ENCODE assay signal across 16 mouse cellular contexts in genomic region chr7:97650729-97651128, GRCm38 (mm10).
"Had no signal": no experiment of that assay in that cellular context is flagged by ENCODE, and none has a peak within 500 bp of the region (broad histone marks: within the 10 kb centered on the region; RNA-seq: fewer than 3 reads in every experiment).

No protein-coding gene starts in this region.

- H3K9ac ChIP-seq: neural tube, embryonic 13.5 days; neural tube, embryonic 15.5 days; stomach, embryonic 15.5 days had no signal

- H3K4me1 ChIP-seq: neural tube, embryonic 13.5 days; neural tube, embryonic 15.5 days; stomach, embryonic 15.5 days had no signal

- H3K4me3 ChIP-seq: neural tube, embryonic 13.5 days; neural tube, embryonic 15.5 days; stomach, embryonic 15.5 days had no signal

- H3K4me2 ChIP-seq: neural tube, embryonic 13.5 days; neural tube, embryonic 15.5 days; stomach, embryonic 15.5 days had no signal

- H3K9me3 ChIP-seq: neural tube, embryonic 13.5 days; neural tube, embryonic 15.5 days; stomach, embryonic 15.5 days had no signal

- H3K27ac ChIP-seq: neural tube, embryonic 13.5 days; neural tube, embryonic 15.5 days; stomach, embryonic 15.5 days; stomach, postnatal 0 days had no signal

- H3K27me3 ChIP-seq: neural tube, embryonic 13.5 days; neural tube, embryonic 15.5 days; stomach, embryonic 15.5 days had no signal

- DNase-seq: retina, postnatal 1 day; right cerebral cortex, adult 18-20 months; right cerebral cortex, postnatal 14 days; right cerebral cortex, postnatal 25 days; right cerebral cortex, postnatal 4 days; spleen, adult 18-20 months; thymus, adult 18-20 months; thymus, adult 2 months; thymus, postnatal 14 days; thymus, postnatal 25 days; thymus, postnatal 36 days; thymus, postnatal 4 days had no signal
